Mouse (Mus musculus): ENCODE measurements around the gene Rgs3.

The Rgs3 gene

GRCm38 (mm10) chr4:62629905-62630304 is 70.3 kb downstream of the Rgs3 start:
- DNase-seq, result no peak

GRCm38 (mm10) chr4:62633243-62633642 is 73.6 kb downstream of the Rgs3 start:
- DNase-seq, result no peak

DNA sequence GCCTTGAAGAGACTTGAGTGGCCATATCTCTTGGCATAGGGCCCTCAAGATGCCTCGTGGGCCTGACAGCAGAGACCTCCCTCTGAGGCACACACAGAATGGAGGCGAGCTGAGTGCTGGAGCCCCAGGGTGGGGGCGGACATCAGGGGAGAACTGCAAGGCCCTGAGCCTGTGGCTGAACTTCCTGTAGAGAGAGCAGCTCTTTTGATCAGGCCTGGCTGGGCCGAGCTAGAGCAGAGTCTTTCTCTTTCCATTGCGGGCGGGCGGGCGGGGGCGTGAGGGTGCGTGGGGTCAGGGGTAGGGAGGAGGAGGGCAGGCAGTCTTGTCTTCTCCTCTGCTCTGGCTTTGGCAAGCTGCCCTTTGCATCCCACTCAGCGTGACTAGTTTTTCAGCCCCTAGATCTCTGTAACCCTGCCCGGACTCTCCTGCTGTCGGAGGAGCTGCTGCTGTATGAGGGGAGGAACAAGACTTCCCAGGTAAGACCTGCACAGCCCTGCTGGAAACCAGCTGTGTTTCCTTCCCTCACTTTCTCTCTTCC is 74.5 kb downstream of the Rgs3 start:
- no peak for DNase-seq

- DNase-seq, result no peak
Measured at GRCm38 (mm10) chr4:62634840-62635239, 75.2 kb downstream of the Rgs3 start.

DNA sequence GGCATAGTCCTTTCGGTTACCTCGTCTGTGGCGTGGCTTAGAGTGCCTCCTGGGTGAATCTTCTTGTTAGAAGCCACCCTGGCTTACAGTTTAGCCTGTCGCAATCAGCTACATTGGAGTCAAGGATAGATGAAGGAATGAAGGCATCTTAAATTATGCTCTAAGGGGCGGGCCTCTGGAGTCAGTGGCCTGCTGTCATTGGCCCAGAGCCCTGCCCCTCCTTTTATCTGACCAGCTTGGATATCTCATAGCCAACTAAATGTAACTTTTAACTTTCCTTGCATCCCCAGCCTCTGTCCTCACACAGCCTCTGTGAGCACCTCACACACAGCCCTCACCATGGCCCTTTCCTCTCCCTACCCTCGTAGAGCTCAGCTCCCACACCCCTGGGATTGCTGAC is 76.4 kb downstream of the Rgs3 start:
- DNase-seq, result no peak

- peak; percentile 60 to 65 for DNase-seq
Measured at GRCm38 (mm10) chr4:62637856-62638604, 78.4 kb downstream of the Rgs3 start.

DNA sequence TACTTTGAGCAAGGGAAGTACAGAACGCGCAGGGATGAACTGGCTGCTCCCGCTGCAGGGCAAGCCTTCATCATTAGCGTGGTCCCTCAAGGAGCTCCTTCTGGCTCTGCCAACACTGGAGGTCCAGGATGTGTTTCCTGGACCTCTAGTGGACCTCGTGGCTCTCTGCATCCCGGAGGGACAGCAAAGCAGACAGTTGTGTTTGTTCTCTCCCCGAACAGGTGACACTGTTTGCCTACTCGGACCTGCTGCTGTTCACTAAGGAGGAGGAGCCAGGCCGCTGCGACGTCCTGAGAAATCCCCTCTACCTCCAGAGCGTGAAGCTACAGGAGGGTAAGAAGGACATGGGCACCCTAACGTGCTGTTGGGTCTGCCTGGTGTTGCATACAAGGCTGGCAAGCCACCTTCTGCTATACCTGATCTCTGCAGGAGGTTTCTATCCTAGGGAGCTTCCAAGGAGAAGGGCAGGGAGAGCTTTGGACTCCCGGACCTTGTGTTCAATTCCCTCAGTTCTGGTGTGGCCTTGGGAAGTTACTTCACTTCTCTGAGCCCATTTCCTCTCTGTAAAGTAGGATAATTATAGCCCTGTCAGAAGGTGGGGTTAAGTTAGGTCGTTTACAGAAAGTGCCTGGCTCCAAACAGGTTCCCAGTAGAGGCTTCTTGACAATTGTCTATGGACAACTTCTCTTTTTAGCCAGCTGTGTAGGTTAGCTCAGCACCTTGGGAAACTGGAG is 81.0 kb downstream of the Rgs3 start:
- DNase-seq, result no peak

GRCm38 (mm10) chr4:62641230-62641589 is 81.6 kb downstream of the Rgs3 start:
- no peak for DNase-seq

GRCm38 (mm10) chr4:62641656-62642055 is 82.0 kb downstream of the Rgs3 start:
- DNase-seq, result peak in 1 of 2 experiments; percentile 58

GRCm38 (mm10) chr4:62643401-62643800 is 83.8 kb downstream of the Rgs3 start:
- DNase-seq, result no peak

DNA sequence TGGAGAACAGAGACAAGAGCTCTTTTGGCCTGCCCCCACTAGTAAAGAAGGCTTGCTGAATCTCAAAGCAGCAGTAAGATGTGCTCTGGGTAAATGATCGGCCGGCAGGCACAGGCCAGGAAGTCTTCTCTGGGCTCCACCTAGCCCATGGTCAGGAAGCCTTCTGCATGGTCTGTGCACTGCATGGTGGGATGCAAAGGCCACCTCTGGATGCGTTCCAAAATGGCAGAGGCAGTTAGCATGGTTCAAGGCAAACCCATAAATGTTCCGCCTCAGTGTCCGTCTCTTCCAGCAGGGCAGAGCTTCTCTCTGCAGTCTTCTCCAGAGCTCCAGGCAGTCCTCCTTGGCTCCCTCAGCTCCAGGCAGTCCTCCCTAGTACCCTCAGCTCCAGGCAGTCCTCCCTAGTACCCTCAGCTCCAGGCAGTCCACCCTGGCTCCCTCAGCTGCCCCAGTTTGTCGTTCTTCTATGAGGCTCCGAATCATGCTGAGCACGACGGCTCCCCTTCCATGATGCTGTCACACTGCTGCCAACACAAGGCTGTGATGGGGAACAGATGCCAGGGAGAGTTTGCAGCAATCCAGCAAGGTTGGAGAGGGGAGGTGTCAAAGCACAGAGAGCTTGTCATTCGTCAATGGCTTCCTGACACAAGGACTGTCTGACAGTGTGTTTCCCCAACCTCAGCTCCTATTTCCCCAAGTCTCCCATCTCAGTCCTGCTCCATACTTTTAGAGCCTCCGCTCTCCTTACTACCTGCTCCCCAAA is 84.6 kb downstream of the Rgs3 start:
- peak; percentile 65 to 69 for DNase-seq

DNA sequence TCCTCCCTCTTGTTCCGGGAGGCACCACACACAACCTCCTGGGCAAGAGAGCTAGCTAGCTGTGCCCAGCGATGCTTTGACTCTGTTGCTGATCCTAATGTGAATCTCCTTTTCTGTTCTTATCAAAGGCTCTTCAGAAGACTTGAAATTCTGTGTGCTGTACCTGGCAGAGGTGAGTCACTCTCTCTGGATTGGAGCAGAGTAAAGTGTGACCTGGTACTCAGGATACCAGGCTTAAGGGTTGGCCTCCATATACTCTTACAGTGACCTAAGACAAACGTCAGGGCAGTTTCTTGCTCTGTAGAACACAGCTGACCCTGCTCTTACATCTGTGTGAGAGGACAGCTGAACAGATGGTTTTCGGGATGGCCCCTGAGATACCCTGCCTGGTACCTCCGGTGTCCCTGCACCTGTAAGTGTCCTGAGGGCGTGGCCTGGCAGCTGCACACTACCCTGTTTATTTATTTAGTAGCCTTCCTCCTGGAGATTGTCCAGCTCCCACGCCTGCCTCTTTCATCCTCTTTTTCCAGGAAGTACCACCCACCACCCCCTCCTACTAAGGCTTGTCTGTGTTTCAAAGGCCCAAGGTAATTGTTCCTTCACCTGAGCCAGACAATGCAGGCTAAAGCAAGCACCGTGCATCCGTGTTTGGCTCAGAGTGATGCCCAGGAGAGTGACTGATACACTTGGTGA is 87.1 kb downstream of the Rgs3 start:
- DNase-seq, result no peak

DNA sequence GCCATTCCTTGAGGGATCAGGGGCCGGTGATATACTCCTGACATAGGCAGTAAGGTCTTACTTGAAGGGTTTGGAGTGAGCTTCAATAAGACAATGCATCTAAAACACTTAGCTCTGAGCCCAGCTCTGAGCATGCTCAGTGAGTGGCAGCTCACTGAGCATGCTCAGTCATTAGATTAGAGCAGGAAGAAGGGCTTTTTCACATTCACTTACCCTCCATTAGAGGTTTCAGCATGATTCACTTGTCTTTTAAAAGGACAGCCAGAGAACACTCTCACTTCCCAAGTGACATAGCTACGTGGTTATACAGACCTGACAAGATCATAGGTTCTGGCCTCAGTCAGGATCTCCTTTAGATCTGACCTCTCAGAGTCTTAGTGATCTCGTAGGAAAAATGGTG is 89.2 kb downstream of the Rgs3 start:
- no peak for DNase-seq

DNA sequence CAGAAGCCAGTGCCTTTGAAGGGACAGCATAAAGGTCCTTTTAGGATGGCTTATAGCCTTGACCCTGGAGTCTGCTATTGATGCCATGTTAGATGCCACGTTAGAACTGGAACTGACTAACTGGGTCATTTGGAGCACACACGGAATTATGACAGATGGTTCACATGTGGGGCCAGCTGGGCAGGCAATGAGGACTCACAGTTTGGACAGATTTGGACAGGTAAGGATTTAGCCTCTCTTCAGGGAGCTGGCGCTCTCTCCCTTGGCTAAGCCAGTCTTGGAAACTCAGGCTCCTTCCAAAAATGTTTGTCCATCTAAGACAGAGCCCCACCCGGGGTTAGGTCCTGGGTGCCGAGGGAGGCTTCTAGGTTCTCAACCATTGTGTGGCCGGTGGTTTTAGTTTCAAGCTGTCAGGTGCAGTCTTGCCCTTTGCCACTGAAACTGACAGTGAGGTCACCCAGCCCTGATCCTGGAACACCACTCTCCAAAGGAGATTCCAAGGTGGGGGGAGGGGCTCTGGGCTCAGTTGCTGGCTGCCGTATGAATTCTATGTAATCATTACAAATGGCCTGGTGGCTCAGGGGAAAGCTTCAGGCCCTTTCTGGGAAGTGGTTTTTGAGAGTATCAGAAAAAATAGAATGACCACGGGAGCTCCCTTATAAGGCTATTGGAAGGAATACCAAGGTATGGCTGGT is 90.0 kb downstream of the Rgs3 start:
- peak; percentile 75 to 78 for DNase-seq

DNA sequence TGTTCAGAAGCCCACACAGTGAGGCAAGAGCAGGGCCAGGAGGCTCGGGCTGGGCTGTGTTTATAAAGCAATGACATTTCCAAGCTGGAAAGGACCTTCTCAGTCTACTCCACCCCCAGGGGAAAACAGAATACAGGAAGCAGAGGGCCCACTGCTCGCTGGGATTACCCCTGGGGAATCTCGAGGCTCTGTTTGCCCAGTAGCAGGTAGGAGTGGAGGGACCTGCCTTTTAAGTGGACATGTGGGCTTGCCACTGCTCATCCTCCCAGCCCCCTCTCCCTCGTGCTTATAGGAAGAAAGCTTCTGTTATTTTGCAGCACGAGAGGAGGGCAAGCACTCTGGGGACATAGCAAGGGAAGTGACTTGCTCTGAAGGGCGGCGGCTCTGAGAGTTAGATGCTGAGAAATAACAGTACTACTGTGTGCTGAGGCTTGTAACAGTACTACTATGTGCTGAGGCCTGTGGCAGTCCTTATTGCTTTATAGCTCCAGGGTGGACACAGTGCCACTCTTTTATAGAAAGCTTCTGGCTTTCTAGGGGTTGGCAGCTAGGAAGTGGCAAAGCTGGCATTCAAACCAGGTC is 91.6 kb downstream of the Rgs3 start:
- DNase-seq, result no peak

GRCm38 (mm10) chr4:62652215-62652614 is 92.6 kb downstream of the Rgs3 start:
- no peak for DNase-seq

DNA sequence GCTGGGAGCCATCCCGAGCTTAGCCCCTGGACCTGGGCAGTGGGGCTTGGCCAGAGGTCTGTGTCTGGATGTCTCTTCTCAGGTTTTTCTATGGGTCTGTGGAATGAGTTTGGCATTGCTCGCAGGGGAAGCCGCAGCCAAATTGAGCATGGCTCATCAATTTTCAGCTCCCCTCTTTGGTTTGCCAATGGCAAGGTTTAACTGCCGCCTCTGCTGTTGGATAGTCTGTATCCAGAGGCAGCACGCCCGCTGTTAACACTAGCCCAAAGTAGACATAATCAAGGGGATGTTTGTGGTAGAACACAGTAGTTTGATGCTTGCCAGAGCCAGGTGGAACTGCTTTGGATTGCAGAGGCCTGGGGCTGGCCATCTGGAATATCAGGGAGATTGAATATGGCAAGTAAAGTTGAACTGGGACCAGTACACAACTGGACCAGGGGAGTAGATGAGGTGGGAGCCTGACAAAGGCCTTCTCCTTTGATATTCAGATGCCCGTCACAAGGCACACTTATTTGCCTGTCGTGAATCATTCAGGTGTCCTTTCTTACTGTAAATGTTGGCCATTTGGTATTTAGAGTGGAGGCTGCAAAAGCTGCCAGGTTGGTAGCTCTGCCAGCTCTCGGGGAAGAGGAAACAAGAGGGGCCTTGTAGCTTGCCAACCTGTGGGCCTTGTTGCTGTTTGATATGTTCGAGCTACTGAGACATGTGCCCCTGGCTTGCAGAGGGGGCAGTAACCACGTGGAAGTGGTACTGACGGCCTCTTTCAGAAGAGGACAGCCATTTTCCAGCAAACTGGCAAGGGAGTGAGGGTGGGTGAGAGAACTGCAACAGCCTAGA is 93.5 kb downstream of the Rgs3 start:
- peak; percentile 83 to 86 for DNase-seq

DNA sequence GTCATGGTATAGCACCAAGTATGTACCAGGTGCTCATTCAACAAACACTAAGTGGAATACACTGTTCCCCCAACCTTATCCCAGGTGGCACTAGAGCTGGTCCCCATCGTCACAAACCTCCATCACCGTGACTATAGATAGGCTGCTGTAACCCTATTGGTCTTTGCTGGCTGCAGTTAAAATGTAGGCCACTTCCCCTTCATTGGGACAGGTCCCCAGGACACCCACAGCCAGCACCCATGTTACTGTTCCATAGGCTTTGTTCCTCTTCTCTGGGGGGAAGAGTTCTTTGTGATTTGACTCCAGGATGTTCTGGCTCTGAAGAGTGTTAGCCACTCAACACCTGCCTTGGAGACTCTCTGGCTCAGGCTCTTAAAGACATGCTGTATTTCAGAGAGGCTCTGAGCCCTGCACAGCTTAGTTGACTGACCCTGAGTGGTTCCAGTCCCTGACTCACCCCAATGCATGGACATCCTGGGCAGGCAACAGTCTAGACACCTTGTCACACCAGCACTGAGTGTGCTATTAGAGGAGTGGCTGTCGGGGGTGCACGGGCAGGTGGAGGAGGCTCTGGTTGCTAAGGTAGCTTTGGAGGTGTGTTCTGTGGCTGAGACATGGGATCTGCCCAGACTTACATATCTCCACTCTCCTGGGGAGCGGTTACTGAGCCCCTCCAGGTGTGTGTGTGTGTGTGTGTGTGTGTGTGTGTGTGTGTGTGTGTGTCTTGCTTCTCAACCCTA is 94.4 kb downstream of the Rgs3 start:
- DNase-seq, result no peak

- DNase-seq, result peak in 1 of 2 experiments; percentile 46
Measured at GRCm38 (mm10) chr4:62659264-62659663, 99.6 kb downstream of the Rgs3 start.

All from cerebellum, postnatal 10 days (tissue).